Mouse (Mus musculus) liver, postnatal 0 days (tissue): Measurements from ENCODE around the gene Snrnp27.

Experiments
- CTCF ChIP-seq: sonication (generic); IDR thresholded peaks from 2 replicates; pipeline ENCODE4 v1.5.1; 2016; ENCODE audit warnings: antibody characterized with exemption, low read depth
- EP300 ChIP-seq: IDR thresholded peaks from 2 replicates; pipeline ENCODE4 v1.6.1; 2016; ENCODE audit warnings: antibody characterized with exemption, low read depth, mild to moderate bottlenecking

DNA sequence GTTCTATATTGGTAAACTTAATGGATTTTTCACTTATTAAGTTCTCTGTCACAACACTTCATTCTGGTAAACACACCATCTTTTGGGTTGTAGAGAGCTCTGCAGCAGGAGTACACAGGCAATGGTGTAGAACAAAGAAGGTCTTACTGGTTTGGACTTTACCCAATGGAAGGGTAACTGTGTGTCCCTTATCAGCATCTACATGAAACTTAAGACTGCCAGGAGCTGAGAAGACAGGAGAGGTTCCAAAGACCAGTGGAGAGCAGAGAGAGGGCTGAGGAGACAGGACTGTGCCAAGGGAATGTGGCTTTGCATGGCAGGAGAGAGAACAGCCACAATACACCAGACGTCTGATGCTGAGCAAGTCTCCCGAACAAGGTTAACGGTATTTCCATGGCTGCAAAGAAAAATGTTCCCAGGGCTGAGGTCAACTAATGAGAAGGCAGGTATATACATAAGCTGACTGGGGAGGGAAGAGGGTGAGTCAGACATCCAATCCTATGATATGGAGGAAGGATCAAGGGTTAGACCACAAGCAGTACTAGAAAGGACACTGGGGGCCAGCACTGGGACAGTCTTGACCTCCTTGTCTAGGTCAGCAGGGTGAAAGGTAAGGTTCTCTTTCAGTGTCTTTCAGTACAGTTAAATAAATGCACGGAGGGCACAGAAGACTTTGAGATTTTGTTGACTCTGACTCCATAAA, 23.9 kb upstream of the Snrnp27 start:
- TF ChIP-seq CTCF (no peak), EP300 (no peak)
